Mouse (Mus musculus): Measurements from ENCODE around the gene Prpf8.

Gene Prpf8

DNA sequence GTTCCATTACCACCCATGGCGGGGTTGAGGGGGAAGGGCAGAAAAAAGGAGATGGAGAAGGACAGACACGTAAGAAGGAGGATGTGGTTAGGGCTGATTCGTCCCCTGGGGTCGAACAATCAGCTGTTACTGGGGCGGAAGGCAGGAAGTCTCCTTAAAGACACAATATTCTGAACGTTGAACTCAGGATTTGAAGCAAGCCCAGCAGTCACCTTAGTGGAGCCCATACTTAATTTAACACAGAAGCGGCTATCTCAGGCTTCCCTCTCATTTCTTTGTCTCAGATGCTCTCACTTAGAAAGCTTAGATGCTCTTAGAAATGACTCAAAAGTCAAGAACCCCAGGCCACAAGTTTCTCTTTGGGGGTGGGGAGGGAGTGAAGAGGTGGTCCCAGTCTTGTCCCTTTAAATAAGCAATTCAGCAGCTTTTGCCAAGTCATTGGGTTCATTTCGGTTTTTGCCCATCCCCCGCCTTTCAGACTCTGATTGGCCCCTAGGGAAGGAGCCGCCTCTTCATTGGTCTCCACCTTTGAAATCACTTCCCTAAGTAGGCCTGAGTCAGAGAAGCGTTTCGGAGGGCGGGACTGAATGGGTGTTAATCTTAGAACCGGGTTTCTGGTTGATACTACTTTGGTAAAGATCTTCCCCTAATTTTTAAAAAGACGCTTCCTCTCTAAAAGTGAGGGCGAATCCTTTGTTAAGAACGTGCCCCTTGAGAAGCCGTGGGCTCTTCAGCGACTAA, 26.3 kb upstream of the Prpf8 start:
- peak; percentile 94 for DNase-seq

DNA sequence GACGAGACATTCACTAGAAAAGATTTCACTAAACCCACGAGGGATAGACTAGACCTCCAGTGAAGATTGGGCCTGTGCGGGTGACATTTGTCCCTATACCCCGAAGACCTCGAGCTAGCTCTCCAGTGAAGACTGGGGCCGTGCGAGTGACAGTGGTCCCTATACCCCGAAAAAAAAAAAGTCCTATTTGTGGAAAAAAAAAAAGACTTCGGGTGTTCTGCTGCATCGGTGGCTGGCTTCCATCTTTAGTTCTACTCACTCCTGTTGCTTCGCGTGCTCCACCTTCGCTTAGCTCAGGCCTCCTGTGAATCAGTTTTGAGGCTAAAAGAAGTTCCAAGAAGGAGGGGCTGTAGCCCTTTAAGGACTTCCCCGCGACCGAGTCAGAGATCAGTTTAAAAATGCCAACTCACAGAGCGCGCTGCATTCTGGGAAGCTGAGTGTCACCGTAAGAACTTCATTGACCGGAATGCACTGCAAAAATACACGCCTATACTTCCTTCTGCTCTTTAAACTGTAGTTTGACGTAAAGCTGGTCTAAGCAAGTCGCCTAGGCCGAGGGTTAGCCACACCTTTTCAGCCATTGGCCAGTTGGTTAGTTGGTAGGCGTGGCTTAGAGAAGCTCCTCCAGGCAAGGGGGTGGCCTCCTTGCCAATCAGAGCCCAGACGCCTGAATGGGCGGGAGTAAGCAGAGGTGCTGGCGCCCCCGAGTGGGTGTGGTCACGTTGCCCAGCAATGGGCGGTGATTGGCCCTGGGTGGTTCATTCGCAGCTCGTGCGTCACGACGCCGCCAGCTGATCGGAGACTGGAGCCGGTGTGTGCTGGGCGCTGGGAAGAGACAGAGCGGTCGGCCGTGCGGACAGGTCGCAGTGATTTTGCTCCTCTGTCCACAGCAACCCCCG, 25.5 kb upstream of the Prpf8 start, which contains the start of gene Tlcd2:
Tlcd2 (plus strand) TSS at position 872 of the 899 bp plus-strand sequence.
- DNase-seq, result peak; percentile 100

DNA sequence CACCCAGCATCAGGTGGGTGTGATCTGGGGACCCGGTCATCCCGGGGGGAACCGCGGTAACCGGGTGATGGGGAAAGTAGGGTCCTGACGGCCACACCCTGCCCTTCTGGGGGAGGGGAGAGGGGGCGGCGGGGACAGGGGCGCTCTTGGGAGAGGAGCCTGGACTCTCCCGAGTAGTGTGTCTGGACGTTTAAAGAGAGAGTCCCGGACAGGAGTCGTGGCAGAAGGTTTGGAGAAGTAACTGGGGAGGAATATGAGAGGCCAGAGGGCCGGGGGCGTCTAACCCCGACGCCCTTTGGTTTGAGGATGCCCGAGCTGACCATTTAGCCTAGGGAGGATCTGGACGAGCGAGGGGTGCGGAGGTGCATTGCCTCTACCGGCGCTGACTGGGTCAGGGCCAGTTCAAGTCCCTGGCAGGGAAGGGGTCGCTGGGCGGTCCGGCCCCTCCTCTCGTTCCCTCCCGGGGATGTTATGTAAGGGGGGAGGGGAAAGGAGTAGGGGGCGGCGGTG, 24.8 kb upstream of the Prpf8 start:
- DNase-seq, result no peak

DNA sequence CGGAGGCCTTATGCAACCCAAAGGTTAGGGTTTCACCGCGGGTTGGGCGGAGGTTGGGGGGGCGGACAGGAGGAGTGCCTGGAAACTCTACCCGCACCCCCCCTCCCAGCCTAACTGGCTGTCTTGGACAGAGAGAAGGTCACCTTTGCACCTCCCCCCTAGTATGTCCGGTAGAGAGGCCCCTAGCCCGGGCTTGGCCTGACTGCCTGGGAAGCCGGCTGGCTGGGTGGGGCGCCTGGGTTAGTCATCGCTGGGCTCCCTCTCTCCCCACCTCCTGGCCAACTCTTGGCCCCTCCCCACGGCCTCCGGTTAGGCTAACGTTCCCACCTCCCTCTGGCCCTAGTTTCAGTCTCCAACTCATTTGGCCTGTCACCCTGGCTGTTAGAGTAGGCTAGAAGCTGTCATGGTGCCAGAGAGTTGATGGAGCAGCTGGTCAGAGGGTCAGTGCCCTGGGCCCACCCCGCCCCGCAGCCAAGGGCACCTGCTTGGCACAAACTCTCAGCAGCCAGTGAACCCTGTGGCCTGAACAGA, 24.3 kb upstream of the Prpf8 start:
- peak; percentile 87 for DNase-seq

DNA sequence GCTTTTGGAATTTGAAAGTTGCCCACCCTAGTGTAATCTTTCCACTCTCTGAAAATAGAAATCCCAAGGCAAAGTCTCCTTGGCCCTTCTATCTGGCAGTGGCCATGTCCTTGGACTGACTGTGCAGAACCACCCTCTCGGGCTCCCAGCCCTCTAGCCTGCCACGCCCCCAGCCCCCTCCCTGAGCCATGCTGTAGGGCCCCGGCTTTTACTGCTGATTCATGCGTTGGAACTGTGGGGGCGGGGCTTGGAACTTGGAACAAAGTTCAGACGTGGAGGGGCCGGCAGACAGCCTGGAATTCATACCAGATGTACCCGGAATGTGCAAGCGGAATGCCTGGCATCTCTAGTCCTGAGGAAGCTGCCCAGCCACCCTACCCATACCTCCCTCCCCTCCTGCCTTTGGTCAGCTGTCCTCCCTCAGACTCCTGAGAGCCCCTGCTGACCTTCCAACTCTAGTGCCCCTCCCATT, 23.7 kb upstream of the Prpf8 start:
- peak; percentile 98 for DNase-seq

DNA sequence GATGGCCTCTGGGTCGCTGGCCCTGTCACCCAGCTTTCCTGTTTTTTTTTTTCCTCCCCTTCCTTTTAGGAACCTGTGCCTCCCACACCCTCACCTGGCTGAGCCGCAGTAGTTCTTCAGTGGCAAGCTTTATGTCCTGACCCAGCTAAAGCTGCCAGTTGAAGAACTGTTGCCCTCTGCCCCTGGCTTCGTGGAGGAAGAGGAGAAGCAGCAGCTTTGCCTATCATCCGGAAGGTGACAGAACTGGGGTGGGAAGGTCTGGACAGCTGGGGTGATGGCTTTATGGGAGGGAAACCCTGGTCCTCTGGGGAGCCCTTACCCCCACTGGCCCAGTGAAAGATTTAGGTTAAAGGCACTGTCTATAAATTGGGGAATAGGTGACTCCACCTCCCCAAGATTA, 23.0 kb upstream of the Prpf8 start:
- no peak for DNase-seq

DNA sequence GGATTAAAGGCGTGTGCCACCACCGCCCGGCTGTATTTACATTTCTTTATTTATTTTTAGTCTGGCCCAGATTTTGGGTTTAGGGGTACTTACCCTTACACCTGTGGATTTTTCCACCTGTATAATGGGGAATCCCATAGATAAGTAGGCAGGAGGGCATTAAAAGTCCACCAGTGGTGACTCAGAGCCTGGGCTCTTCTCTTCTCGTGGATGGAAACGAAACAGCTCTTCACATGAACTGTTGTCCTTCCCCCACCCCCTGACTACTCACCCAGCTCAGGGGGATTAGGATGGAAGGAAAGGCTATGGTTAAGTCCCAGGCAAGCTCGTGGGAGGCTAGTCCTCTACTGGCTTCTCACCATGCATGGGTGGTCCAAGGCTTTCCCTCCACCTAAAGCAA, 22.2 kb upstream of the Prpf8 start:
- no peak for DNase-seq

DNA sequence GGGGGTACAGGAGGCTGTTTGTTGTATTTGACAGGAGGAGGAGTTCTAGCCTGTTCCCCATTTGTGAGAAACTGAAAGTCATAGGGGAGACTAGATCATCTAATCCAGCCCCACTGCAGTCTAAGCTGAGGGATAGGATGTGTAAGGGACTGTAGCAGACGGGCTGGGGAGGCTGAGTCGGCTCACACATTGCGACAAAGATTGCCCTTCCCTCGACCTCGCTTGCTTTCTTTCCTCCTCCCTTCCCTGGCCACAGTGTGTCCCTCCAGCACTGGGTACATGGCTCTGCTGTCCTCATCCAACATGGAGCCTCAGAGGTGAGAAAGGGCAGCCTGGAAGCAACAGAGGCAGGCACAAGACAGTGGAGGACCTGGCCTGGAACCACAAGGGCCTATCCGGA, 21.6 kb upstream of the Prpf8 start:
- DNase-seq, result no peak

DNA sequence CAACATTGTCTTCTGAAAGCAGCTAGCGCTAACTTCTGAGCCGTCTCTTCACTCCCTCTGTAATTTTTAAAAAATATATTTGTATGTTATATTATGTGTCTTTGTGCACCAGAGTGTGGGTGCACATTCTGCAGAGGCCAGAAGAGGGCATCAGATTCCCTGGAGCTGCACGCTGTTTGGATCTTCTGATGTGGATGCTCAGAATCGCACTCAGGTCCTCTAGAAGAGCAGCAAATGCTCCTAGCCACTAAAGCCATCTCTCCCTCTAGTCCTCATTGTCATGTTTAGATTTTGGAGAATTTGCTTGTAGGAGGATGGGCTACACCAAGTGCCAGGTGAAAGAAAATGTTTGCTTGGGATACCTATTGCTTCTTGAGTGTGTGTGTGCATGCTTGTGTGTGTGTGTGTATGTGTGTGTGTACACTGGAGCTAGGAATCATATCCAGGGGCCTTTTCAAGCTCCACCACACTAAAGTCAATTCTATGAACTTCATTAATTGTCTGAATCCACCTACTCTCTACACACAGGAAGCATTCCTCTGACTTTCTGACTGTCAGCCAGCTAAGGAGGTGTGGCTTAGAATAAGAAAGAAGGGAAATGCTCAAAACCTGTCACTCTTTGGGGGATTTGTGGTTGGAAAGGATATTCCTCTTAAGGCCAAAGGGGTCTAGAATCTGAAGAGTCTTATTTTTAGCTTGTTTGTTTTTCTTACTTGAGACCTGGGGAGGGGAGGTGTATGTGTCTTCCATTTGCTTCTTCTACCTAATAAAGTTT, 19.7 kb upstream of the Prpf8 start:
- peak; percentile 15 for DNase-seq

DNA sequence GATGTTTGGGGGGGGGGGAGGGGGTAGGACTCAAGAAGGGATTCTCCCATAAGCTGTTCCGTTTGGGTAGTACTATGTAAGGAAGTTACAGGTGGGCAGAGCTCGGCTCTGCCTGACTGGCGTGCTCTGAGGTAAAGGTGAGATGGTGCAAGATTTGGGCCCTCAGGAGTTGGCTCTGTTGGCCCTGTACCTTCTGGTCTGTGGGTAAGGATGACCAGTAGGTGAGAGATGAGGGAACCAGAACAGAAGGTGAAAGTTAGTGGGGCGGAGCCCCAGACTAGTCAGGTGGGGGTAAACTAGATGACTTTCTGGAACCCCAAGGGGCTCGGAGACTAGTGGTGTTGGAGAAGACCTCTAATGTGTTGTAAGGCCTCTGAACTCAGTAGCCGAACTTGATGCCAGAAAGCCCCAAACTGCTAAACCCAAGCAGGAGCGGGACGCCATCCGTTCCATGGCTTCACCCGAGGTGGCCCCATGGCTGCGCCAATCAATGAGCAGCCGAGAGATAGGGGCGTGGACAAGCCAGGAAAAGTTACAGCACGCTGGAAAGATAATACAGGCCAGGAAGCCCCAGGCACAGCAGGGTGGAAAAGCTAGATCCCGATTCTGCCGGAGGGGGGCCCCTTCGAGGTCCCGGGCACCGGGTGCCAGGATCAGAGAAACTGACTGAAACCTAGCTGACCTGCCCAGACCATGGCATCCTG, 19.0 kb upstream of the Prpf8 start:
- peak; percentile 80 for DNase-seq

DNA sequence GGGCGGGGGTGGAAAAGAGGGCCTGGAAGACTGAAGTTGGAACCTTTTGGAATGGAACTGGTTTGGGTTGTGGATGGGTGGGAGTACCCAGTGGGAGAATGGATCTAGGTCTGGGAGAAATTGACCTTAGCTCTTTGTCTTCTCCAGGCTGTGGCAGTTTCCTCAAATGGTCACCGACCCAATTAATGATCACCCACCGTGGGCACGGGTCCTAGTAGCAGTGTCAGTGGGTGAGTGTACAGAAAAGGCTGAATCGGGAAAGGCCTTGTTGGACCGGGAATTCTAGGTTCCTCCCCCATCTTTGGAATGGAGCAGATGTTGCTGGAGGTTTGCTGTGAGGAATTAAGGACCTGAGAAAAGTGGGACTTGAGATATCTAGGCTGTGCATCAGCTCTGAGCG, 18.2 kb upstream of the Prpf8 start:
- DNase-seq, result no peak

DNA sequence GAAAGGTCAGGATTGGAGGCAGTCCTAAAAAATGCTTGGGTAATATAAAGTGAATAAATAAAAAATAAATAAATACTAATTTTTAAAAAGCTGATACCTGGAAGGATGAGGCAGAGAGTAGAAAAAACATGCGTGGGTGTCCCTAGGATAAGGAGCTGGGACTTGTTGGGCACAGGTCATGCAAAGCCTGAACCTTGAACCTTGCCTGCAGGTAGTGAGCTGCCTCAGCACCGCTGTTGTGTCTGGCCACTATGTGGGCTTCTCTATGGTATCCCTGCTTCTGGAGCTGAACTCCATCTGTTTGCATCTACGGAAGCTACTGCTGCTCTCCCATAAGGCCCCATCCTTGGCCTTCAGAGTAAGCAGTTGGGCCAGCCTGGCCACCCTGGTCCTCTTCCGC, 17.4 kb upstream of the Prpf8 start:
- DNase-seq, result no peak

DNA sequence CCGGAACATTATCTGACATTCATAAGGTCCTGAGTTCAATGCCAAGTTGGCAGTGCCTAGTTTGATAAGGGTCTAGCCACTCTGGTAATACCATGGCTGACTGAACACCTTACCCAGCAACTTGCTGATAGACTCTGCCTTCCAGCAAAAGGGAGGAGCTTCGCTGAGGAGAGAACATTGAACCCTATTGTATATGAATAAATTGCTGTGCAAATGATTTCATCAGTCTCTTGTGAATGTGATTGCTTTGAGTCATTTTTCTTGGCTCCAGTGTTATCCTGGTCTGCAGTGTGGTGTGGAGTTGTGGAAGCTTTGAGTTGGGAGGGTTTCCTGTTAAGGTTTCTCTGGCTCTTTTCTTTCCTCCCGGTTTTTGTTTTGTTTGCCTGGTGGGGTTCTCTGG, 15.9 kb upstream of the Prpf8 start:
- no peak for DNase-seq

DNA sequence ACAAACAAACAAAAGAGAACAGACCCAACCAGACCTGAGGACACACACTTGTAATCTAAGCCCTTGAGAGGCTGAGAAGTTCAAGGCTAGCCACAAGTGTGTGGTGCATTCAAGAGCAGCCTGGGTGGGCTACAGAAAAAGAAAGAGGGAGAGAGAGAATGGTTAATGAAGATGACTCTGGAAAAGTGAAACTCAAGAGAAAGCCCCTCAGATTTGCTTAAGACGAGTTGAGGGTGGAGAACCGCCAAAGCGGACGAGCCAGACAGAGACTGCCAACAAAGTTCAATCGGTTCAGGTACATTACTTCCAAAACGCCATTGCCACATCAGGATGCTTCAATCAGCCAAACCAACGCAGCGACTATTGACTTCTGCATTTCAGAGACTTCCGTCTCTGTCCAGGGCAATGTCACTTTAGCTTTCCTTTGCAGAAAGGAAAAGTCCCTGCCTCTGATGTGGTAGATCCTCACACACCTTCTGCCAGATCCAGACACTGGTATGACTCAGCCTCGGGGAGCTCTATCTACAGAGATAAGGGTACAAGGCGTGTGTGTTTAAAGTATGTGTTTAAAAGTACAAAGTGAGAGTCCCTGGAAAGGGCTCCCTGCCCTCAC, 14.0 kb upstream of the Prpf8 start:
- DNase-seq, result no peak

DNA sequence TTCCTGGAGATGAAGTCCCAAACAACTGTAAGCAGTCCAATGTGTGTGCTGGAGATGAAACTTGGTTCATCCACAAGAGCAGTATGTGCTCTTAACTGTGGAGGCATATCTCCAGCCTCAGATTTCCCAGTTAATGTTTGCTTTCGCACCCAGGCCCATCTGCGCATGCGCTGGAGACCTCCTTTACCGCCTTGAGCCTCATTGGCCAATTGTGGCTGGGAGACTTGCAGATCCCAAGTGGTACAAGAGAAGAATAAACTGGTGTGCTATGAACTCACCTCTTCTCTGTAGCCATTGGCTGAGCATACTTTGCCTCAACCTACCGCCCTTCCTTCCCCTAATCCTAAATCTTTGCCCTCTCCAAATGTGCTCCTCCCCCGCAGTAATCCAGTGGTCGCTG, 13.2 kb upstream of the Prpf8 start:
- no peak for DNase-seq

DNA sequence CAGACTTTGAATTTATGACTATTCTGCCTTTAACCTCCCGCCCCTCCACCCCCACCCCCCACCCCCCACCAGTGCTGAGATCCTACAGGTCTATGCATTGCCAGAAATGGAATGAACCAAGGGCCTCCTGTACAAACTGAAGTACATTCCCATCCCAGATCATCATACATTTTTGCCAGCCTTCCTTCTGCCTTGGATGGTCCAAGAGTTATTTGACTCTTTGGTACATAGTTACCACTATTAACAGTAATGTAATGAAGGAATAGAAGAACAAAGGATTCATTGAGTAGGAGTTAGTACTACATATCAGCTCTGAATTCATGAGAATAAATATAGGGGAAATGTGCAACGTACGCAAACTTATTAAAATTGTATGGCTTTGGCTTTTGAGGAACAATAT, 424 bp upstream of the Prpf8 start:
- DNase-seq, result no peak

DNA sequence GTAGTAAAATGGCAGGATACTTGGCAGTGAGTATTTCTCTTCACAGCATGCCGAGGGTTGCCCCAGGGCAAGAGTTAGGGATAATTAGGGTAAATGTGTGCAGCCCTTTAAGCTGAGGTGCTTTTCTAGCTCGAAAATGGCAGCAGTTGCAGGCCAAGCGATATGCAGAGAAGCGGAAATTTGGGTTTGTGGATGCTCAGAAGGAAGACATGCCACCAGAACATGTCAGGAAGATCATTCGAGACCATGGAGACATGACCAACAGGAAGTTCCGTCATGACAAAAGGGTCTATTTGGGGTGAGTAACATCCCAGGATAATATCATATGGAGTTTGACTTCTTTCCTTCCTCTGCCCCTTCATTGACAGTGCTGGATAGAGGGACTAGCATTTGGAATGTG, 880 bp downstream of the Prpf8 start:
- no peak for DNase-seq

DNA sequence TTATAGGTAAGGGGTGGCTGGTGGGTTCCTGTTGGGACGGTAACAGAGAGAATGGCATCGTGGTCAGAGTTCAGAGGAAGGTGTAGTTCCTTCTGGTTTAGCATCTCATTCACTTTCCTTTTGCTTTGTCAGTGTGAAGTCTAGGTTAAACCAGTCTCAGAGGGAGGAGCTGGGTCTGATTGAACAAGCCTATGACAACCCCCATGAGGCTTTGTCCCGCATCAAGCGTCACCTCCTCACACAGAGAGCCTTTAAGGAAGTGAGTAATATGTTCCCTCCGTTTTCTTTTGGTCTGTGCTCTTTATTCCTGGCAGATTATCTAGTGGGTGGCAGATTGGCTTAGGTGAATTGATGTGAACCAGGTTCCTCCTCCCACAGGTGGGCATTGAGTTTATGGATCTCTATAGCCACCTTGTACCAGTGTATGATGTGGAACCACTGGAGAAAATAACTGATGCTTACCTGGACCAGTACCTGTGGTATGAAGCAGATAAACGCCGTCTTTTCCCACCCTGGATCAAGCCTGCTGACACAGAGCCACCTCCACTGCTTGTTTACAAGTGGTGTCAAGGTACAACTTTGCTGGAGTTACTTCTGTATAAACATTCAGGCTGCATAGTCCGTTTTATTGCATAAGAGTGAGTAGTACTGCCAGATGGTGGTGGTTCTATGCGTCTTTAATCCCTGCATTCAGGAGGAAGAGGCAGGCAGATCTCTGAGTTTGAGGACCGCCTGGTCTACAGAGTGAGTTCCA, 7.9 kb downstream of the Prpf8 start:
- no peak for DNase-seq

DNA sequence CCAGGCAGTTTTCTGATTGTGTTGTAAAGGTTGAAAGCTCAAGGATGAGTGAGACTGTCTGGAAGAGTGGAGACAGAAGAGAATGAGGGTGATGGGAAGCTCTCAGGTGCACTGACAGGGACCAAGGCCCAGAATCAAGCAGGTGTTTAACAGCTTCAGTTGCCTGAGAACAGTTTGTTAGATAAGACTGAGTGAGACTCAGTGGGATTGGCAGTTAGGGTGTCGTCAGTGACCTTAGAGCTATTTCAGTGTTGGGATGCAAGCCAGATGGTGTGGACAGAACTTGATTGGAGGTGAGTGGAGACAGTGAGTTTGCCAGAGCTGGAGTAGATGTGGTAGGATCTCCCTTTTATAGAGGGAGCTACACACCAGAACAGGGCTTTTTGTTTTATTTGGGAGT, 11.5 kb downstream of the Prpf8 start:
- DNase-seq, result no peak

DNA sequence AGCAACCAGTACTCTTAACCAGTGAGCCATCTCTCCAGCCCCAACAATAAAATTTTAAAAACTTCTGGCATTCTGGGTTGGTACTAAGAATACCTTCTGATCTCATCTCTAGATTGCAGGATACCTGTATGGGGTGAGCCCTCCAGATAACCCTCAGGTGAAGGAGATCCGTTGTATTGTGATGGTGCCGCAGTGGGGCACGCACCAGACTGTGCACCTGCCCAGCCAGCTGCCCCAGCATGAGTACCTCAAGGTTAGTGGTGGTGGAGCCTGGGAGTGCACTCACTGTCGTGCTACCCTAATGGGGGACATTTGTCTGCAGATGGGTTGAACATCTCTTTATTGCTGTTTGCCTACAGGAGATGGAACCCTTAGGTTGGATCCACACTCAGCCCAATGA, 21.5 kb downstream of the Prpf8 start:
- DNase-seq, result no peak

DNA sequence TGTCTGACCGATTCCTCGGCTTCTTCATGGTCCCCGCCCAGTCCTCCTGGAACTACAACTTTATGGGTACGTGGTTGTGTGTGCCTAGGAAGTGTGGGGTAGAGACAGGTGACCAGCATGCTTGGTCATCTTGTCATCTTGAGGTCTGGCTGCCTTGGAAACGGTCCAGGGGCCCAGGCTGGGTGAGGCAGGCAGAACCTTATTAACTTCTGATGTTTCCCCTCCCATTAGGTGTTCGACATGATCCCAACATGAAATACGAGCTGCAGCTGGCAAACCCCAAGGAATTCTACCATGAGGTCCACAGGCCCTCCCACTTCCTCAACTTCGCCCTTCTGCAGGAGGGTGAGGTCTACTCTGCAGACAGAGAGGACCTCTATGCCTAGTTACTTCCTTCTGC, 22.3 kb downstream of the Prpf8 start:
- no peak for DNase-seq

Measured in kidney, postnatal 10 days (tissue).